Mouse (Mus musculus): ENCODE measurements around the gene Fbxl18.

DNA sequence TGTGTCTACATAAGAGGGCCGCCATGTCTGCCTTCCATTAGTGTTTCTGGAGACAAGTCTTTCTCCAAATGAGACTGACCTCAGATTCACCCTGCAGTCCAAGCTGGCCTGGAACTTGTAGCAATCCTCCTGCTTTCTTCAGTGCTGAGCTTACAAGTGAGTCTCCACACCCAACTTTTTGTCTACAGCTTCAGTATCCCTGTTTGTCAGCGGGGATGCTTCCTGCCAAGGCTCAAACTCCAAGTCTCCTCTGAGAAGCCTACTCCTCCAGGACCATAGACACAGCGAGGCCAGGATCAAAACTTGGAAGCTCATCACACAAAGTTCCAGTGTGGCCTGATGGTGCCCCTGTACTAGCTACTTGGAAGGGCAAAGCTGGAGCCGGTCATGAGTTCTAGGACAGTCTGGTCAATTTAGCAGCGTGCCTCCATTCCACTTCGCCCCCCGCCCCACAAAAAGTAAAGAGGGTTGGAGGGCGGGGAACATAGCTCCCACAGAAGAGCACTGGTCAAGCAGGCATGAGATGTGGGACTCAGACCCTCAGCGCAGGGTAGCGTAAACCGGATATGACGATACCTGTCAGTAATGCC lies 32.2 kb upstream of the Fbxl18 start:
- TF ChIP-seq CTCF (conservative IDR thresholded peaks at IDR 0.05; ENCODE audit: insufficient read depth, insufficient read length, low read depth, low read length), result no peak
- TF ChIP-seq POLR2A (IDR thresholded peaks at IDR 0.05; ENCODE audit: low read depth, low read length), result no peak

Data from kidney, adult 2 months (tissue).